Comparison of ENCODE assay signal across 15 mouse cellular contexts in the genomic region with DNA sequence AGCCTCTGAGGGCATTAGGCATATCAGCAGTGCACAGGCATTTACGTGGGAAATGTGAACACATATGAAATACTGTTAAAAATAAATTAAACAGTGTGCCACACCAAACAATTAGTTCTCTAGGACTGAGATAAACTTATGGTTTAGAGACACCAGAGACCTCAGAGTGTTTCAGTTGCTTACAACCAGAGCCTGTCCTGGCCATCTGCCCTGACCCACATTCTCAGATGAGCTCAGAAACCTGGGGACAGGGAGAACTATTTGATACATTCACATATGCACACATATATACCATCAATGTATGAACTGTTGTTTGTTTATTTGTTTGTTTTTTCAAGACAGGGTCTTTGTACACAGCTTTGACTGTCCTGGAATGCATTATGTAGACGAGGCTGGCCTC.
DNase-seq lines count a peak whose midpoint lies in the region; ATAC-seq and TF ChIP-seq lines count a peak whose summit lies in the region.
"Had no signal": no experiment of that assay in that cellular context is flagged by ENCODE, and none has a peak within 500 bp of the region (broad histone marks: within the 10 kb centered on the region; RNA-seq: fewer than 3 reads in every experiment).

No protein-coding gene starts in this region.

- H3K4me1 ChIP-seq in midbrain, postnatal 0 days (ENCODE audit: insufficient read depth, low read length) = 0 out of 2 replicates have a peak, but pooled peaks cover 3% of the 10 kb centered on the region
- no peaks in the 10 kb centered on the region for H3K4me1 ChIP-seq in stomach, postnatal 0 days (replicated peaks; ENCODE audit: control insufficient read depth, insufficient read depth)
- H3K4me1 ChIP-seq: embryonic facial prominence, embryonic 12.5 days; heart, embryonic 12.5 days; hindbrain, embryonic 15.5 days had no signal

- H3K36me3 ChIP-seq in midbrain, postnatal 0 days (ENCODE audit: insufficient read depth, low read length) = no peaks in the 10 kb centered on the region
- H3K36me3 ChIP-seq in stomach, postnatal 0 days (ENCODE audit: control insufficient read depth, insufficient read depth, low read length) = no peaks in the 10 kb centered on the region
- H3K36me3 ChIP-seq: embryonic facial prominence, embryonic 12.5 days; forebrain, embryonic 15.5 days; hindbrain, embryonic 10.5 days; hindbrain, embryonic 15.5 days had no signal

- no peak overlapping the region for H3K27ac ChIP-seq in midbrain, postnatal 0 days (ENCODE audit: low read depth, low read length)
- H3K27ac ChIP-seq in stomach, postnatal 0 days (replicated peaks) = no peak overlapping the region
- H3K27ac ChIP-seq: embryonic facial prominence, embryonic 12.5 days; forebrain, embryonic 15.5 days; hindbrain, embryonic 10.5 days; hindbrain, embryonic 15.5 days had no signal

- peak; percentile 71 for DNase-seq in brain, adult 2 months (ENCODE audit: low read depth, low spot score)
- DNase-seq in cerebellum, adult 11 months = peak; percentile 34
- peak; percentile 36 for DNase-seq in cerebellum, adult 8-10 months
- DNase-seq in cerebellum, postnatal 25 days = peak; percentile 53 to 79
- DNase-seq in midbrain, postnatal 0 days (ENCODE audit: low spot score) = no peak
- no peak for DNase-seq in stomach, postnatal 0 days (ENCODE audit: low spot score)
- no peak for DNase-seq in gastrocnemius, postnatal 25 days
- DNase-seq: adrenal gland, adult 8-10 months; kidney, adult 8-10 months had no signal

- no peak for TF ChIP-seq EP300 in stomach, postnatal 0 days (optimal IDR thresholded peaks at IDR 0.05)

- no peak for ATAC-seq in midbrain, postnatal 0 days (ENCODE audit: low FRiP score)
- no peak for ATAC-seq in stomach, postnatal 0 days (ENCODE audit: low FRiP score, low TSS enrichment)
- ATAC-seq: forebrain, embryonic 15.5 days; intestine, postnatal 0 days had no signal

- H3K27me3 ChIP-seq in midbrain, postnatal 0 days (ENCODE audit: insufficient read depth, low read length) = no peaks in the 10 kb centered on the region
- H3K27me3 ChIP-seq in stomach, postnatal 0 days (ENCODE audit: control insufficient read depth, insufficient read depth, low read length) = no peaks in the 10 kb centered on the region
- H3K27me3 ChIP-seq: embryonic facial prominence, embryonic 12.5 days; forebrain, embryonic 15.5 days; heart, embryonic 12.5 days; hindbrain, embryonic 15.5 days had no signal

- no peaks in the 10 kb centered on the region for H3K9me3 ChIP-seq in midbrain, postnatal 0 days (ENCODE audit: low read length)
- H3K9me3 ChIP-seq in stomach, postnatal 0 days (ENCODE audit: control insufficient read depth, low read length) = no peaks in the 10 kb centered on the region
- H3K9me3 ChIP-seq: embryonic facial prominence, embryonic 12.5 days; forebrain, embryonic 15.5 days; heart, embryonic 12.5 days; hindbrain, embryonic 10.5 days; hindbrain, embryonic 15.5 days had no signal

- H3K9ac ChIP-seq in midbrain, postnatal 0 days (replicated peaks; ENCODE audit: low read length, poor library complexity, severe bottlenecking) = no peak overlapping the region
- H3K9ac ChIP-seq in stomach, postnatal 0 days (ENCODE audit: low read length) = no peak overlapping the region
- H3K9ac ChIP-seq: embryonic facial prominence, embryonic 12.5 days; forebrain, embryonic 15.5 days; heart, embryonic 12.5 days; hindbrain, embryonic 15.5 days had no signal

- no peak overlapping the region for H3K4me3 ChIP-seq in midbrain, postnatal 0 days (ENCODE audit: low read depth, low read length)
- H3K4me3 ChIP-seq in stomach, postnatal 0 days (ENCODE audit: low read depth, low read length) = no peak overlapping the region
- H3K4me3 ChIP-seq: embryonic facial prominence, embryonic 12.5 days; forebrain, embryonic 15.5 days; heart, embryonic 12.5 days; hindbrain, embryonic 10.5 days; hindbrain, embryonic 15.5 days had no signal

- no peak for TF ChIP-seq CTCF in midbrain, postnatal 0 days (IDR thresholded peaks at IDR 0.05)
- no peak for TF ChIP-seq CTCF in stomach, postnatal 0 days (IDR thresholded peaks at IDR 0.05; ENCODE audit: low read depth)

- 77% methylated on average over 2 of the region's 2 CpGs for WGBS in midbrain, postnatal 0 days
- WGBS in stomach, postnatal 0 days = 76% methylated on average over 2 of the region's 2 CpGs

- no peak overlapping the region for H3K4me2 ChIP-seq in midbrain, postnatal 0 days (ENCODE audit: low read depth, low read length, poor library complexity, severe bottlenecking)
- H3K4me2 ChIP-seq in stomach, postnatal 0 days (replicated peaks; ENCODE audit: low read depth) = no peak overlapping the region
- H3K4me2 ChIP-seq: embryonic facial prominence, embryonic 12.5 days; forebrain, embryonic 15.5 days; heart, embryonic 12.5 days; hindbrain, embryonic 15.5 days had no signal

Comparison
In these comparisons a context has a peak if more than half of its experiments do, and no peak if none do; other contexts are left out.
1. DNase-seq: peak in brain, adult 2 months (single experiment), cerebellum, adult 11 months (single experiment), cerebellum, adult 8-10 months (single experiment) and cerebellum, postnatal 25 days (2 of 2); none in midbrain, postnatal 0 days (single experiment), stomach, postnatal 0 days (single experiment) and gastrocnemius, postnatal 25 days (single experiment).